Mouse (Mus musculus): ENCODE measurements around the gene Alg9. TPM values are rescaled to one million over a fixed set of nuclear protein-coding genes. Genes with fewer than 3 reads are reported as not detected.

The Alg9 gene
- polyA plus RNA-seq, 1 experiment from 2014 or later = 54.1 TPM

DNA sequence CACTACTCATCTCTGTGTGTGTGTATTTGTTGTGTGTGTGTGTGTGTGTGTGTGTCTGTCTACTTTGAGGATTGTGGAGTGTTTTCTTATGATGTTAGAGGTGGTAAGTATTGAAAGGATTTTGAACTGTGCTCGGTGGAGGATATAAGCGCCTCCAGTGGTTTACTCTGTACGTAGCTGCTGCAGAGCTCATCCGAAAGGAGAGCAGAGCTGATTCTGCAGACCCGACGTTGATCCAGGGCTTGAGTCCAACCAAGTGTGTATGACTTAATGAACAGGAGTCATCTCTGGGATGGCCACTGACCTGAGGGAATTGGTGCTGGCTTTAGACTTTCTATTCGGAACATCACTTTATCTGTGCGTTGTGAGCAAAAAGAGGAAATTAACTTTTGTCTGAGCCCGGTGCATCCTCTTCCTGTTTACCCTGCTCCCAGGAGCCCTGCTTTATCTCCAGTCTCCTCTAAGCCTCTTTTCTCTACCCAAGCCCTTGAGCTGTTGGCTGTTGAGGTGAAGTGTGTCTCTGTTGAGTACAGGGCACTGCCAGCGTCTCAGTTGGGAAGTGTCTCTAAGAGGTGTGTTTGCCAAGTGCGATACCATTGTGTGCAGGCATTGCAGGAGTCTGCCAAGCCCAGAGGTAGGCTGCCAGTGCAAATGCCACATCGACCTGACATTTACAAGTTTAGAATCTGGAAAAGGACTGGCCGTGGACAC, 66.4 kb downstream of the Alg9 start:
- Histone ChIP-seq H3K27me3 (replicated peaks; ENCODE audit: control insufficient read depth, insufficient read depth, low read length) (no peaks in the 10 kb centered on the region), H3K4me3 (replicated peaks; ENCODE audit: low read length) (no peak overlapping the region), H3K4me1 (replicated peaks; ENCODE audit: control insufficient read depth, insufficient read depth, low read length) (no peaks in the 10 kb centered on the region), H3K9me3 (ENCODE audit: control insufficient read depth, low read length) (no peaks in the 10 kb centered on the region), H3K27ac (ENCODE audit: low read length) (no peak overlapping the region), H3K36me3 (ENCODE audit: control insufficient read depth, insufficient read depth) (0 out of 2 replicates have a peak, but pooled peaks cover 4% of the 10 kb centered on the region), H3K9ac (replicated peaks; ENCODE audit: low read depth, low read length) (no peak overlapping the region), H3K4me2 (ENCODE audit: low read length) (no peak overlapping the region)
- ATAC-seq = no peak
- 86% methylated on average over 13 of the region's 13 CpGs for WGBS

DNA sequence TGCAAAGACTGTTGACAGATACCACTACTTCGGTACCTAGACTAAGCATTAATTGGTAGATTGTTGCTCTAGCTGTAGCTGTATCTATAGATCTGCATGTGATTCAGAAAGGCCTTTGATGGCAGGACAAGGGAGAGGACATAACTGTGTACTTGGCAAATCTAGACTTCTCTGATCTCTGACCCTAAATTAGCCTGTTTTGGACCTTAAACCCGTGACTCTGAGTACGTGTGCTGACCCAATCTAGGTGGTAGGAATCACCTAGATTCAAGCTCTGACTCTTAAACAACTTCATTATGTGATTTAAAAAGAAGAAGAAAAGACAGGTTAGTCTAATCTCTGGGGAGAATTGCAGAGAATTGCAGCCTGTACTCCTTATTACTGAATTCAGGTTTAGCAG, 70.3 kb downstream of the Alg9 start, which contains the start of gene Ppp2r1b:
TSS of gene Ppp2r1b (plus strand) at position 221 of the 400 bp plus-strand sequence.
- 90% methylated on average over 3 of the region's 3 CpGs for WGBS
- no peak within 1 kb of the TSS for H3K9ac ChIP-seq (replicated peaks; ENCODE audit: low read depth, low read length)
- H3K27ac ChIP-seq (ENCODE audit: low read length) = no peak within 1 kb of the TSS

DNA sequence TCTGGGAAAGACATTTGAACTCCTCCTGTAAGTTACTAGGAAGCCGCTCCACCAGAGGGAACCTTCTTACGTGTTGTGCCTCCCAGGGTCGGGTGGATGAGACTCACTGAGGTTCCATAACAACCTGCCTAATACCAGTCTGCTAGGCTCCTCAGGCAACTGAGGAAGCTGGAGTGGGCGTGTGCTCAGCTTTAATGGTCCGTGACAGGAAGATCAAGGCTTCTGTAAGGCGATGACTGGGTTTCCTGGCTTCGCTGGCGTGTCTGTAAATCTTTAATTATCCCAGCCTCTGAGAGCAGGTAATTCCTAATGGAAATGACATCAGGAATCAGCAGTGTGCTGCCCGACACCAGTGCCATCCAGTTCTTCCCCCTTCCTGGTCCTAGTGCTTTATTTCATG, 70.7 kb downstream of the Alg9 start:
- H3K9ac ChIP-seq (replicated peaks; ENCODE audit: low read depth, low read length) = no peak overlapping the region
- ATAC-seq = no peak
- no peaks in the 10 kb centered on the region for H3K9me3 ChIP-seq (ENCODE audit: control insufficient read depth, low read length)
- H3K36me3 ChIP-seq (ENCODE audit: control insufficient read depth, insufficient read depth) = 0 out of 2 replicates have a peak, but pooled peaks cover 4% of the 10 kb centered on the region
- H3K4me2 ChIP-seq (ENCODE audit: low read length) = no peak overlapping the region
- H3K27me3 ChIP-seq (replicated peaks; ENCODE audit: control insufficient read depth, insufficient read depth, low read length) = no peaks in the 10 kb centered on the region
- H3K4me1 ChIP-seq (replicated peaks; ENCODE audit: control insufficient read depth, insufficient read depth, low read length) = peaks cover 12% of the 10 kb centered on the region
- H3K4me3 ChIP-seq (replicated peaks; ENCODE audit: low read length) = no peak overlapping the region
- 82% methylated on average over 9 of the region's 9 CpGs for WGBS
- no peak overlapping the region for H3K27ac ChIP-seq (ENCODE audit: low read length)

More for the DNA sequence above, 70.3 kb downstream of the Alg9 start, which contains the start of gene Ppp2r1b:
- no peak for ATAC-seq
- Histone ChIP-seq H3K36me3 (ENCODE audit: control insufficient read depth, insufficient read depth) (0 out of 2 replicates have a peak, but pooled peaks cover 4% of the 10 kb centered on the region), H3K9me3 (ENCODE audit: control insufficient read depth, low read length) (no peaks in the 10 kb centered on the region), H3K27me3 (replicated peaks; ENCODE audit: control insufficient read depth, insufficient read depth, low read length) (no peaks in the 10 kb centered on the region), H3K4me3 (replicated peaks; ENCODE audit: low read length) (no peak within 1 kb of the TSS), H3K4me2 (ENCODE audit: low read length) (no peak within 1 kb of the TSS), H3K4me1 (replicated peaks; ENCODE audit: control insufficient read depth, insufficient read depth, low read length) (peaks cover 8% of the 10 kb centered on the region)

DNA sequence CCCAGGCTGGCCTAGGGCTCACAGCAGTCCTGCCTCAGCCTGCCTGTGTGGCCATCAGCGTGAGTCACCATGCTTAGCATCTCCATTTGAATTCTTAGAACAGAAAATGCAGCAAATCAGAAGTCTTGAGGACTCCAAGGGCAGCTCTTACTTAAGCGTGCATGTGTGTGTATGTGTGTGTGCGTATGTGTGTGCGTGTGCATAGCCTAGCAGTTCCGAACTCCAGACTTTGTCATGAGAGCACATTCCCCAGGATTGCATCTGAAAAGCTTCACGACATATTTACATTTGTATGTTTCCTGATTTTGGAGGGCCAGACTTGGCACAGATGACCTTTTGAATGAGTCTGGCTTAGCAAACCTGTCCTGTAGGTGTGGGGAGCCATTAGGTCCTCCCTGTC, 72.3 kb downstream of the Alg9 start:
- 0 out of 2 replicates have a peak, but pooled peaks cover 4% of the 10 kb centered on the region for H3K36me3 ChIP-seq (ENCODE audit: control insufficient read depth, insufficient read depth)
- H3K4me1 ChIP-seq (replicated peaks; ENCODE audit: control insufficient read depth, insufficient read depth, low read length) = peaks cover 17% of the 10 kb centered on the region
- no peak overlapping the region for H3K4me3 ChIP-seq (replicated peaks; ENCODE audit: low read length)
- H3K9me3 ChIP-seq (ENCODE audit: control insufficient read depth, low read length) = no peaks in the 10 kb centered on the region
- no peak overlapping the region for H3K9ac ChIP-seq (replicated peaks; ENCODE audit: low read depth, low read length)
- no peaks in the 10 kb centered on the region for H3K27me3 ChIP-seq (replicated peaks; ENCODE audit: control insufficient read depth, insufficient read depth, low read length)
- no peak overlapping the region for H3K4me2 ChIP-seq (ENCODE audit: low read length)
- no peak for ATAC-seq
- WGBS = 91% methylated on average over 6 of the region's 6 CpGs
- no peak overlapping the region for H3K27ac ChIP-seq (ENCODE audit: low read length)

DNA sequence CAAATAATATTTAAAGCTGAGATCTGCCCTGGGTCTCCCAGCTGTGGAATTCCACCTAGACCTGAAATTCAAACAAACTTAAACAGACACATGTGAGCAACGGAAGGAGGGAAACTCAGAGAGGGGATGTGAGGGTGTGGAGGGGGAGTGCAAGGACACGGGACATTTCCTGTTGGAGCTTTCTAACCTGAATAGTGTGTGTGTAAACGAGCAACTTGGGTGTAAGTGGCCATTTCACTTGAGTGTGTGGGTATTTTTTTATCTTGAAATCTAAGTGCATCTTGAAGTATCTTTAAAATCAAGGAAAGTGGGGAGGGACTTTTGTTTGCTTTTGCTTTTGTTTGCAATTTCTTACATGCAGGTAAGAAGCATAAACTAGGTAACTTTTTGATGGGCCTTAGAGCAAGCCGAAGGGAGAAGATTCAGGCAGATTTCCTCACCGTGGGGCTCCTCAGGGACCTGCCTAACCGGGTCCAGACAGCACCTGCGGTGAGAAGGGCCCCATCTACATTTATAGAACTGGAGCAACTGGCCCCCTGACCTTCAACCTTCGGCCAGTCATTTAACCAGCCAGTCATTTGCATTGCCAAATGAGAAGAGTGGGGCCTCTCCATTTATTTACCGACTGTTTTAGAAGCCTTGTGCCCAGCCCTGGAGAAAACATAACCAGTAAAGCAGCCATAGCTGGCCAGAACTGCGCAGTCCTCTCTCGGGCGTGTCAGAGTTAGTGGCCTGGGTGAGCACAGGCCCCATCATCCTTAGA, 73.0 kb downstream of the Alg9 start:
- Histone ChIP-seq H3K4me2 (ENCODE audit: low read length) (no peak overlapping the region), H3K4me3 (replicated peaks; ENCODE audit: low read length) (no peak overlapping the region), H3K27ac (ENCODE audit: low read length) (no peak overlapping the region), H3K4me1 (replicated peaks; ENCODE audit: control insufficient read depth, insufficient read depth, low read length) (peaks cover 21% of the 10 kb centered on the region), H3K9ac (replicated peaks; ENCODE audit: low read depth, low read length) (no peak overlapping the region), H3K36me3 (ENCODE audit: control insufficient read depth, insufficient read depth) (0 out of 2 replicates have a peak, but pooled peaks cover 3% of the 10 kb centered on the region), H3K27me3 (replicated peaks; ENCODE audit: control insufficient read depth, insufficient read depth, low read length) (no peaks in the 10 kb centered on the region), H3K9me3 (ENCODE audit: control insufficient read depth, low read length) (no peaks in the 10 kb centered on the region)
- no peak for ATAC-seq
- WGBS = 78% methylated on average over 12 of the region's 12 CpGs

DNA sequence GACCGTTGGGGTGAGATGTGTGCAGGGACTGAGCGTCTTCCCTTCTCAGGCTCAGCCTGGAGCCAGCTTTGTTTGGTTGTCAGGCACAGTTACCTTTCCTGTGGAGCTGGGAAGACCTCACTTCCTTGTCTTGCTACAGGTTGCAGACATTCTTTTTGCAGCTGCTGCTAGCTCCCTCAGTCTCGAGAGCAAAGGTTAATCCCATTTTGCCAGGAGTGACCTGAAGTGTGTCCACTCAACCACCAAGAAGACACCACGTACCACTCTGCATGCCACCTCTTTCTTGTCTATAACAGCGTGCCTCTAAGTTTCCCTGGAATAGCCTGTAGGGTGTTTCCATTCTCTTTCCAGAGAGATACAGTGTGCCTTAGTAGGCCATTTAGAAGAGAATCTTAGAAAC, 74.0 kb downstream of the Alg9 start:
- Histone ChIP-seq H3K9ac (replicated peaks; ENCODE audit: low read depth, low read length) (no peak overlapping the region), H3K27ac (ENCODE audit: low read length) (no peak overlapping the region), H3K27me3 (replicated peaks; ENCODE audit: control insufficient read depth, insufficient read depth, low read length) (no peaks in the 10 kb centered on the region), H3K4me1 (replicated peaks; ENCODE audit: control insufficient read depth, insufficient read depth, low read length) (peaks cover 28% of the 10 kb centered on the region), H3K4me2 (ENCODE audit: low read length) (no peak overlapping the region), H3K4me3 (replicated peaks; ENCODE audit: low read length) (no peak overlapping the region), H3K9me3 (ENCODE audit: control insufficient read depth, low read length) (no peaks in the 10 kb centered on the region), H3K36me3 (ENCODE audit: control insufficient read depth, insufficient read depth) (no peaks in the 10 kb centered on the region)
- WGBS = 63% methylated on average over 5 of the region's 5 CpGs
- no peak for ATAC-seq

DNA sequence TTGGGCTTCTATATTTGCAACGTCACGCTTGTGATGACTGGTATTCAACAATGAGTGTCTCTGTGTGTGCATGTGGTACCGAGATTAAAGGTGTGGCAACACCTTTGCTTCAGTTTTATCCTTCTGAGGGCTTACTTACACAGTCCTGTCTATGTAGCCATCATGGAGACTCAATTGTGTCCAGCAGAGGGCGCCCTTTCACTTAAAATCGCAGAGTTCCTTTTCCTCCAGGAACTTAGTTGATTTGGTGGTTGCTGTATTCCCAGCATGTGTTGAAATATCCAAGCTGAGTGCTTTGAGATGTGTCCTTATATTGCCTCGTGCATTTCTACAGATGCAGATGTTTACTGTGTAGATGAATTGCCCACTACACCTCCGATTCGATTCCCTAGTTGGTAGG, 74.4 kb downstream of the Alg9 start:
- Histone ChIP-seq H3K4me2 (ENCODE audit: low read length) (no peak overlapping the region), H3K9ac (replicated peaks; ENCODE audit: low read depth, low read length) (no peak overlapping the region), H3K9me3 (ENCODE audit: control insufficient read depth, low read length) (no peaks in the 10 kb centered on the region), H3K36me3 (ENCODE audit: control insufficient read depth, insufficient read depth) (no peaks in the 10 kb centered on the region), H3K4me1 (replicated peaks; ENCODE audit: control insufficient read depth, insufficient read depth, low read length) (peaks cover 28% of the 10 kb centered on the region), H3K27ac (ENCODE audit: low read length) (no peak overlapping the region), H3K4me3 (replicated peaks; ENCODE audit: low read length) (no peak overlapping the region), H3K27me3 (replicated peaks; ENCODE audit: control insufficient read depth, insufficient read depth, low read length) (no peaks in the 10 kb centered on the region)
- ATAC-seq = peak; percentile 85
- WGBS = 23% methylated on average over 8 of the region's 8 CpGs

DNA sequence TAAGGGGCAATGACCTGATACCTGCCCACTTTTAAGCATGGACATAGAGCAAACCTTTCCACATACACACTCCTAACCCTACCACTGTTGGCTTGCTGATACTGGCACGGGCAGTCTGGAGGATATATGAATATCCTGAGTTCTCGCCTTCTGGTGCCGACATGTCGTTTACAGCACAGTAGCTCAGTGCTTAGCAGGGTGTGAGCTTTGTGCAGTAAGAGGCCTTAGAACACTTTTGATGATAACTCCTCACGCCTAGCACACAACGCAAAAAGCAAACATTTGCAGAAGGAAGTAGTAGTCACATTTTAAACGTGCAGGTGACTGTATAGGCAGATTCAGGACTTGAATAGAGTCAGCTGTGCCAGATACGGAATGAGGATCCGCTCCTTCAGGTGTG, 74.9 kb downstream of the Alg9 start:
- H3K4me1 ChIP-seq (replicated peaks; ENCODE audit: control insufficient read depth, insufficient read depth, low read length) = peaks cover 28% of the 10 kb centered on the region
- no peak overlapping the region for H3K27ac ChIP-seq (ENCODE audit: low read length)
- no peak overlapping the region for H3K9ac ChIP-seq (replicated peaks; ENCODE audit: low read depth, low read length)
- no peak overlapping the region for H3K4me2 ChIP-seq (ENCODE audit: low read length)
- H3K36me3 ChIP-seq (ENCODE audit: control insufficient read depth, insufficient read depth) = no peaks in the 10 kb centered on the region
- WGBS = 63% methylated on average over 9 of the region's 9 CpGs
- no peaks in the 10 kb centered on the region for H3K9me3 ChIP-seq (ENCODE audit: control insufficient read depth, low read length)
- H3K4me3 ChIP-seq (replicated peaks; ENCODE audit: low read length) = no peak overlapping the region
- peak; percentile 43; the same call in 1 of the 2 replicates for ATAC-seq
- no peaks in the 10 kb centered on the region for H3K27me3 ChIP-seq (replicated peaks; ENCODE audit: control insufficient read depth, insufficient read depth, low read length)

DNA sequence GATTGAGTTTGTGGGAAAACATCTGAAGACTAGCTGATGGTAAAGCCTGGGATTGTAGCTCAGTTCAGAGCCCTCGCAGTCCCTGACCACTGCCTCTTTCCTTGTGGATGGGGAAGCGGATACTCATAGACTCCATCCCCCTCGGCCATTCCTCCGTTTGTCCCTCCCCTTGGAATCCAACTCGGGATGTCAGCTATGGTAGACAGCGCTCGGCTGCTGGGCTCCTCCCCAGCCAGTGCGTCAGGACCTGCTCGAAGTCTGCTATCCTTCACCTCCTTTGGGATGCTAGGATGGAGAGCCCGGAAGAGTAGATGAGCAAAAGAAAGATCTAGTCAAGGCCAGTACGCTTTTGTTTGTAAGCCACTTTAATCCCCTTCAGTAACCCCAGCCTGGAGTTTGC, 75.5 kb downstream of the Alg9 start:
- H3K27ac ChIP-seq (ENCODE audit: low read length) = 0 out of 2 replicates have a peak overlapping the region, but pooled peaks have one; percentile 16
- H3K4me2 ChIP-seq (ENCODE audit: low read length) = 0 out of 2 replicates have a peak overlapping the region, but pooled peaks have one; percentile 0
- WGBS = 18% methylated on average over 11 of the region's 11 CpGs
- no peaks in the 10 kb centered on the region for H3K9me3 ChIP-seq (ENCODE audit: control insufficient read depth, low read length)
- no peaks in the 10 kb centered on the region for H3K36me3 ChIP-seq (ENCODE audit: control insufficient read depth, insufficient read depth)
- 0 out of 2 replicates have a peak overlapping the region, but pooled peaks have one; percentile 5 for H3K9ac ChIP-seq (replicated peaks; ENCODE audit: low read depth, low read length)
- no peaks in the 10 kb centered on the region for H3K27me3 ChIP-seq (replicated peaks; ENCODE audit: control insufficient read depth, insufficient read depth, low read length)
- no peak overlapping the region for H3K4me3 ChIP-seq (replicated peaks; ENCODE audit: low read length)
- ATAC-seq = no peak
- peaks cover 28% of the 10 kb centered on the region for H3K4me1 ChIP-seq (replicated peaks; ENCODE audit: control insufficient read depth, insufficient read depth, low read length)
